Mouse (Mus musculus) Patski (cell line): ENCODE data around the gene Cyp20a1. TPM values are rescaled to one million over a fixed set of nuclear protein-coding genes. Genes with fewer than 3 reads are reported as not detected.
A peak's percentile ranks its signal among the peaks of the same experiment; 100 is the strongest.

ENCODE experiments used
- ATAC-seq: fragments of 100-300 bp; one replicate; pipeline ENCODE4 v1.8.0; 2021
- CTCF ChIA-PET: fragments of 350-600 bp; sonication (Branson Sonifier 250); formaldehyde crosslinking; loops from one replicate; lab custom pipeline; 2022; ENCODE audit warnings: inconsistent platforms; lab: Charles Lee
- POLR2A ChIA-PET: fragments of 350-600 bp; sonication (Branson Sonifier 250); formaldehyde crosslinking; loops from one replicate; lab custom pipeline; 2022; ENCODE audit warnings: antibody characterized with exemption, inconsistent platforms; lab: Charles Lee
- DNase-seq: peaks from one replicate; pipeline ENCODE4 v3.0.0-alpha.2; 2011; ENCODE audit warnings: low read depth, low spot score
- H3K27me3 ChIP-seq: fragments of 371-371 bp; one replicate; pipeline ENCODE4 v1.5.1; 2021
- CTCF ChIP-seq: fragments of 100-300 bp; IDR thresholded peaks from one replicate; pipeline ENCODE4 v1.5.1; 2021
- in situ Hi-C: fragments of 300-500 bp; cut with MboI; formaldehyde crosslinking; loops from 3 replicates; pipeline ENCODE4 v1.11.1; 2018; ENCODE audit warnings: low pct_unique_long_range_greater_than_20kb, mixed read lengths
- polyA plus RNA-seq: library from polyadenylated mRNA; unstranded; gene quantifications from one replicate; pipeline ENCODE4 v1.2.3, GENCODE M21; 2021

Gene Cyp20a1
- 24.8 TPM for polyA plus RNA-seq

GRCm38 (mm10) chr1:60342808-60343629, at the start of gene Cyp20a1:
Gene Cyp20a1, plus strand, starts transcription at chr1:60343323.
- ATAC-seq (peak; percentile 98), DNase-seq (peak; percentile 34)
- CTCF ChIA-PET, result interaction anchor here (1.0 to 1.7 kb wide), 5 partner anchors 25 to 522 kb away, joined by 3 to 4 read pairs (median 4); no protein-coding TSS in a partner anchor
- no peaks in the 10 kb centered on the region for H3K27me3 ChIP-seq
- TF ChIP-seq CTCF, result no peak
- POLR2A ChIA-PET, result interaction anchor here (1.3 kb wide), 1 partner anchor 70 kb away, joined by 3 read pairs; no protein-coding TSS in a partner anchor
- in situ Hi-C loops, result loop anchor here (25.0 kb wide), 1 partner anchor 519 kb away; no protein-coding TSS in a partner anchor

DNA sequence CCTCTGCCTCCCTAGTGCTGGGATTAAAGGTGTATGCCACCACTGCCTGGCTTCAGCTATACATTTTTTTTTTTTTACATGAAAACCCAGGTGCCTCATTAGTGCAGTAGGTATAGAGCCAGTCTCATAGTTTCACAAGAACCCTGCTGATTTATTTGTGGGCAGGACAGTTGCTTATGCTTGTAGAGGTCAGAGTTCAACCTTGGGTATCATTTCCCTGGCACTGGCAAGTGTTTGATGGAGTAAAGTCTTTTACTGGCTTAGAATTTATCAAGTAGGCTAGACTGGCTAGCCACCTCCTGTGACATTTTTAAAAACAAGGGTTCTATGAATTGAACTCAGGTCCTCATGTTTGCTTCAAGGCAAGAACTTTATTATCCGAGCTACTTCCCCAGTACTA, 49.2 kb upstream of the Cyp20a1 start:
- ATAC-seq (no peak), DNase-seq (no peak)
- no peak for TF ChIP-seq CTCF
- in situ Hi-C loops, result no loop called here
- ChIA-PET CTCF (no interaction called here), POLR2A (interaction anchor here (0.6 kb wide), 1 partner anchor 45 kb away, joined by 3 read pairs; no protein-coding TSS in a partner anchor)
- no peaks in the 10 kb centered on the region for H3K27me3 ChIP-seq

GRCm38 (mm10) chr1:60343630-60344455, 720 bp downstream of the Cyp20a1 start:
- in situ Hi-C loops, result loop anchor here (25.0 kb wide), 1 partner anchor 518 kb away; no protein-coding TSS in a partner anchor
- TF ChIP-seq CTCF, result no peak

DNA sequence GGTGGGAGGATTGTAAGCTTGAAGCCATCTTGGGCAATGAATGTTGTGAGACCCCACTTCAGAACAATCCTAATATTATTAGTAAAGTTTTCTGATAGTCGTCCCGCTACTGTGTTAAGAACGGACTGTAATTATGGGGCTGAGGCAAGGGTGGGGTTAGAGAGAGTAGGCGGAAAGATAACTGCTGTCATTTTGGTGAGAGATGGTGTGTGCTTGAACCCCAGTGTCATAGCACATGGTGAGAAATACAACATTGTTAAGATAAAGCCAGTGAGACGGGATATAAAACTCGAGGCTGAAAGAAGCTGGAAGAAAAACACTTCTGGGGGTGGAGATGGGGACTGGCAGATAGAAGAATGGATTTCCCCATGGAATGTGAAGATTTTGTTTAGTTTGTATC, 1.5 kb downstream of the Cyp20a1 start:
- ATAC-seq (no peak), DNase-seq (no peak)
- TF ChIP-seq CTCF, result no peak
- in situ Hi-C loops, result loop anchor here (25.0 kb wide), 1 partner anchor 518 kb away; no protein-coding TSS in a partner anchor
- H3K27me3 ChIP-seq, result no peaks in the 10 kb centered on the region
- ChIA-PET CTCF (interaction anchor here (1.0 kb wide), 1 partner anchor 14 kb away, joined by 3 read pairs; no protein-coding TSS in a partner anchor), POLR2A (interaction anchor here (0.6 kb wide), 1 partner anchor 13 kb away, joined by 3 read pairs; no protein-coding TSS in a partner anchor)

More at GRCm38 (mm10) chr1:60343630-60344455, 720 bp downstream of the Cyp20a1 start:
- ChIA-PET CTCF (interaction anchor here (1.0 to 1.5 kb wide), 3 partner anchors 13 to 521 kb away, joined by 3 to 4 read pairs (median 4); no protein-coding TSS in a partner anchor), POLR2A (no interaction called here)
- DNase-seq (no peak), ATAC-seq (no peak)
- no peaks in the 10 kb centered on the region for H3K27me3 ChIP-seq

DNA sequence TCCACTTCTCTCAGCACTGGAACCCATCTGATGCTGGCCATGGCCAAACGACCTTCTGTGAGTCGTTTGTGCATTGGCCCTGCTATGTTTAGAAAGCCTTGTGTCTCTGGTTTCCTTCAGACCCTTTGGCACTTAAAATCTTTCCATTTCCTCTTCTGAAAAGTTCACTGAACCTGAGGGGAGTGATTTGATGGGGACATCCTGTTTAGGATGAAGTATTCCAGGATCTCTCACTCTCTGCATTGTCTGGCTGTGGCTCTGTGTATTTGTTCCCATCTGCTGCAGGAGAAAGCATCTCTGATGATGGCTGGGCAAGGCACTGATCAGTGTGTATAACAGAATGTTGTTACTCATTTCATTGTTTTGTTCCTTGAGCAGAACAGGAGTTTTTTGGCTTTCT, 2.6 kb downstream of the Cyp20a1 start:
- in situ Hi-C loops, result loop anchor here (25.0 kb wide), 1 partner anchor 517 kb away; no protein-coding TSS in a partner anchor
- no peak for ATAC-seq
- no peak for DNase-seq
- TF ChIP-seq CTCF, result no peak
- ChIA-PET POLR2A (no interaction called here), CTCF (interaction anchor here (0.9 to 1.0 kb wide), 2 partner anchors 11 to 20 kb away, joined by 3 to 5 read pairs; no protein-coding TSS in a partner anchor)
- H3K27me3 ChIP-seq, result no peaks in the 10 kb centered on the region

- ATAC-seq, result no peak
- ChIA-PET POLR2A (interaction anchor here (0.7 kb wide), 1 partner anchor 126 kb away, joined by 3 read pairs; no protein-coding TSS in a partner anchor), CTCF (interaction anchor here (1.8 kb wide), 1 partner anchor 11 kb away, joined by 3 read pairs; no protein-coding TSS in a partner anchor)
- in situ Hi-C loops, result no loop called here
- no peak for DNase-seq
- TF ChIP-seq CTCF, result no peak
- H3K27me3 ChIP-seq, result no peaks in the 10 kb centered on the region
Measured at GRCm38 (mm10) chr1:60352786-60353185, 9.7 kb downstream of the Cyp20a1 start.

GRCm38 (mm10) chr1:60361626-60362025, 18.5 kb downstream of the Cyp20a1 start:
- ChIA-PET POLR2A (no interaction called here), CTCF (no interaction called here)
- ATAC-seq (no peak), DNase-seq (no peak)
- in situ Hi-C loops, result no loop called here
- H3K27me3 ChIP-seq, result no peaks in the 10 kb centered on the region
- TF ChIP-seq CTCF, result no peak

DNA sequence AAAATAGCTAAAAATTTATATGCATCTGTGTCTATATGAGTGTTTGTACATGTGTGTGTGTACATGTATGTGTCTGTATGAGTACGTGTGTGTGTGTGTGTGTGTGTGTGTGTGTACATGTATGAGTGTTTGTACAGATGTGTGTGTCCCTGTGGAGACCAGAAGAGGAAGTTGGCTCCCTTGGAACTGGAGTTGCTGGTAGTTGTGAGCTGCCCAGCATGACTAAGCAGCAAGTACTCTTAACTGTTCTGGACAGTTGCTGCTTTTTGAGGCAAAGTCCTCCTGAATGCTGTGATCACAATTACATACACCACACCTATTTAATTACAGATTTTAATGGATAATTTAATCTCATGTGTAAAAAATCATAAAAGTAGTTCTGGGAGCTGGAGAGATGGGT, 33.4 kb downstream of the Cyp20a1 start:
- TF ChIP-seq CTCF, result no peak
- POLR2A ChIA-PET, result no interaction called here
- ATAC-seq, result no peak
- no peak for DNase-seq
- CTCF ChIA-PET, result no interaction called here
- in situ Hi-C loops, result no loop called here
- H3K27me3 ChIP-seq, result no peaks in the 10 kb centered on the region

DNA sequence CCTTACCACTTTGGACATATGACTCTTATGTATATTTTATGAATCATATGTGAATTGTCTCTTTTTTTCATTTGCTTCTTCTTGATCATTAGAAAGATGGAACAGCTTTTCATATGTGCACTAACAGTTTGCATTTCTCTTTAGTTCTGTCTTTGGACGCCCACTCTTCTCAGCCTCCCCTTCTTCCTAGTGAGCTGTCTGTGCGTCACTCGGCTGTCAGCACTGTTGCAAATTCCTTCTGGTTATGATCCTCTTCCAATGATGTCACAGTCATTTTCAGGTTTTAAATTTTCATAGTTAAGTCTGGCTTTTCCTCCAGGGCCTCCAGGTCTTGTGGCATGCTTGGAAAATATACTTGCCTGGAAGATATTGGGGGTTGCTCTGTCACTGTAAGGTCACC, 38.8 kb downstream of the Cyp20a1 start:
- TF ChIP-seq CTCF, result no peak
- ChIA-PET CTCF (no interaction called here), POLR2A (no interaction called here)
- DNase-seq, result no peak
- in situ Hi-C loops, result no loop called here
- no peak for ATAC-seq
- H3K27me3 ChIP-seq, result no peaks in the 10 kb centered on the region

GRCm38 (mm10) chr1:60404848-60405247, 61.7 kb downstream of the Cyp20a1 start:
- ChIA-PET POLR2A (no interaction called here), CTCF (no interaction called here)
- ATAC-seq, result no peak
- in situ Hi-C loops, result no loop called here
- no peak for DNase-seq
- H3K27me3 ChIP-seq, result no peaks in the 10 kb centered on the region
- TF ChIP-seq CTCF, result peak; percentile 33
